Mouse (Mus musculus): Measurements from ENCODE around the gene Ptch2. TPM values are rescaled to one million over a fixed set of nuclear protein-coding genes. Genes with fewer than 3 reads are reported as not detected.

Gene Ptch2
- polyA plus RNA-seq (2014; fragmentation: Nextera tagmentation; extraction: Ambion mirVana): 5.6 and 6.4 TPM in 2 replicates

DNA sequence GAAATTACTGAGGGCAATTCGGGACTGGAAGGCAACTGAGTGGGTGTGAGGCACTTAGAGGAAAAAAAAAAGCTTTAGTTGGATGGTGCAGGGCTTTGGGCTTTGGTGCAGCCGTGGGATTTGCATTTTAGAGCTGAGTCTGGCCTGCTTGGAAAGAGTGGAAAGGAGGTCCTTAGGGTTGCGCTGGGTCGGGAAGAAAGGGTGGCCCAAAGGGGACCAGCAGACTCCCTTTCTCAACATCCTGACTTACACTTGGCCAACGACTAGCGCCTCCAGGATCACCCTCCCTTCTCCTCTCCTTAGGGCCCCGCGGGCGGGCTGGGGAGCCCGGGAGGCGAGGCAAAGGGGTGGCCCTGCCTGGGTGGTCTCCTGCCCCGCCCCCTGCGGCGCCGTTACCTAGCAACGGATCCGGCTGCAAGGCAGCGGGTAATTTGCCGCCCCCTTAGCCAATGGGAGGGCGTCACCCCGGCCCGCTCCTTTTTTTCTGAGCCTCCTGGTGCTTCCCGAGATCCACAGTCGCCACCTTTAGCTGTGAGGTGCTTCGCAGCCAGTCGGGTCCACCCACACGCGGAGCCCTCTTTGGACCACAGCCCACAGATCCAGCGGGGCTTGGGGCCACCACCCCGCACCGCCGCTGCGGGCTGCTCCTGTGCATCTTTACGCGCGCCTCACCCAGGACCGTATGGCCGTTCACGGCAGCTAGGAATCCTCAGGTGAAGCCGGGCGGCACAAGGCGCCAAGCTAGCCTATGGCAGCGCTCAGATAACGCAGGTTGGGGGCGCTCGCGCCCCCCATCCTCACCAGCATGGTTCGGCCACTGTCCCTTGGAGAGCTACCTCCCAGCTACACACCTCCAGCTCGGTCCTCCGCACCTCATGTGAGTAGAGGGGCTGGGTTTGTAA is at the start of gene Ptch2:
Gene Ptch2, plus strand, starts transcription at position 525 of the 902 bp plus-strand sequence.
- under 1% methylated on average over 45 of the region's 50 CpGs for WGBS

DNA sequence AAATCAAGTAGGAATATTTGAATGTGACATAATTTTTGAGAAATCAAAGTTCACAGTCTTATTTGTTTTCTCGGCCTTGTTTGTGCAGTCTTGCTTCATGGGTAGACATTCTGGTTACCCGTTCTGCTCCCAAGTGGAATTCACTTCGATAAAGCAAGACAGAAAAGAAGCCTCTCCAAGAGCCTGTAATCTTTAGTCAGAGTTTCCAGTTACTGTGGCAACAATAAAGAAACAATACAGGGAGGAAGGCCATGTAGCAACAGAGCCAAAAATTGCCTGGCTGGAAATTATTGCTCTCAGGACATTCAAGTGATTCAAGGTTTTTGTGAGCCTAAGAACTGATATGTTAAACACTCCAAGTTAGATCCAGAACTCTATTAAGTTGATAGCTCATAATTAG is 47.0 kb upstream of the Ptch2 start:
- no peak for ATAC-seq (ENCODE audit: low read depth)
- WGBS: 79% methylated on average over 3 of the region's 3 CpGs
- H3K9me3 ChIP-seq (ENCODE audit: control insufficient read depth, low read length): no peaks in the 10 kb centered on the region

More for the DNA sequence above, at the start of gene Ptch2:
- H3K4me3 ChIP-seq (ENCODE audit: low read depth, low read length): peak within 1 kb of the TSS; percentile 70
- H3K4me2 ChIP-seq (ENCODE audit: low read depth, low read length): peak within 1 kb of the TSS; percentile 90
- peak within 1 kb of the TSS; percentile 53 for H3K27ac ChIP-seq (ENCODE audit: low read depth, low read length)
- peaks cover 5% of the 10 kb centered on the region; the same call in 1 of the 2 replicates for H3K4me1 ChIP-seq (ENCODE audit: control insufficient read depth, insufficient read depth, low read length)
- no peaks in the 10 kb centered on the region for H3K36me3 ChIP-seq (ENCODE audit: control insufficient read depth, insufficient read depth, low read length)
- H3K9ac ChIP-seq (replicated peaks; ENCODE audit: low read depth, low read length): peak within 1 kb of the TSS; percentile 68
- H3K27me3 ChIP-seq (ENCODE audit: control insufficient read depth, insufficient read depth, low read length): no peaks in the 10 kb centered on the region
- H3K9me3 ChIP-seq (ENCODE audit: control insufficient read depth, low read length): no peaks in the 10 kb centered on the region
- peak; percentile 86 for ATAC-seq (ENCODE audit: low read depth)

DNA sequence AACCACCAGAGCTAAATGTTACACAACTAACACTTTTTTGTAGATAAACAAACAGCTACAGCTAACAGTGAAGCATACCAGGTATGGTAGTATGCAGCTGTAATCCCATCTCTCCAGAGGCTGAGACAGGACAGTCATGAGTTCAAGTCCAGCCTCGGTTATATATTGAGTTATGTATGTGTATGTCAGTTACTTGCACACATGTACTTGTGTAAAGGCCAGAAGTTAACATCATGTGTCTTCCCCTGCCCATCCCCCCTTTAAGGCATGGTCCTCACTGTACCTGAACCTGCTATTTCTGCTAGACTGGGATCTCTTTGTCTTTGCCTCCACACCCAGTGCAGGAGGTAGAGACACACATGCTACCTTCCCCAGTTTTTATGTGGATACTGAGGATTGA is 46.4 kb upstream of the Ptch2 start:
- H3K4me2 ChIP-seq (ENCODE audit: low read depth, low read length): no peak overlapping the region

More for the DNA sequence above, 47.0 kb upstream of the Ptch2 start:
- Histone ChIP-seq H3K36me3 (ENCODE audit: control insufficient read depth, insufficient read depth, low read length) (no peaks in the 10 kb centered on the region), H3K4me1 (ENCODE audit: control insufficient read depth, insufficient read depth, low read length) (no peaks in the 10 kb centered on the region), H3K9ac (replicated peaks; ENCODE audit: low read depth, low read length) (no peak overlapping the region), H3K27me3 (ENCODE audit: control insufficient read depth, insufficient read depth, low read length) (no peaks in the 10 kb centered on the region), H3K4me3 (ENCODE audit: low read depth, low read length) (no peak overlapping the region), H3K27ac (ENCODE audit: low read depth, low read length) (no peak overlapping the region), H3K4me2 (ENCODE audit: low read depth, low read length) (no peak overlapping the region)

DNA sequence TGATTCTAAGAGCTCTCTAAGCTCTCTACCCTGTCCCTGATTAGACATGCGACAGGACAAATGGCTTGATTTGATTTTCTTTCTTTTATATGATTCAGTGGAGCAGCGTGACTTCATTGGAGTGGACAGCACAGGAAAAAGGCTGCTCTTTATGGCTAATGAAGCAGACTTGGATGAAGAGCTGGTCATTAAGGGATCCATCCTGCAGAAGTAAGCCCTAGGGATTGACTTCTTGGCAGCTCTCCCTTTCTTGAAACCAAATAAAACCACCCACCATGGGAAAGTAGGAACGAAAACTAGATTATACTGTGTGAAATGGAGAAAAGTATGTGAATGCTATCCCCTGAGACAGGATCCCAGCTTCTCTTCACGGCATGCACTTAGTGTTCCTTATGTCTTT is 43.2 kb upstream of the Ptch2 start:
- no peaks in the 10 kb centered on the region for H3K4me1 ChIP-seq (ENCODE audit: control insufficient read depth, insufficient read depth, low read length)
- H3K4me2 ChIP-seq (ENCODE audit: low read depth, low read length): no peak overlapping the region
- no peak overlapping the region for H3K9ac ChIP-seq (replicated peaks; ENCODE audit: low read depth, low read length)
- H3K36me3 ChIP-seq (ENCODE audit: control insufficient read depth, insufficient read depth, low read length): no peaks in the 10 kb centered on the region
- H3K9me3 ChIP-seq (ENCODE audit: control insufficient read depth, low read length): no peaks in the 10 kb centered on the region
- H3K4me3 ChIP-seq (ENCODE audit: low read depth, low read length): no peak overlapping the region
- ATAC-seq (ENCODE audit: low read depth): no peak
- no peak overlapping the region for H3K27ac ChIP-seq (ENCODE audit: low read depth, low read length)
- 70% methylated on average over 4 of the region's 4 CpGs for WGBS
- no peaks in the 10 kb centered on the region for H3K27me3 ChIP-seq (ENCODE audit: control insufficient read depth, insufficient read depth, low read length)

More for the DNA sequence above, 46.4 kb upstream of the Ptch2 start:
- ATAC-seq (ENCODE audit: low read depth): no peak
- Histone ChIP-seq H3K4me3 (ENCODE audit: low read depth, low read length) (no peak overlapping the region), H3K9ac (replicated peaks; ENCODE audit: low read depth, low read length) (no peak overlapping the region), H3K4me1 (ENCODE audit: control insufficient read depth, insufficient read depth, low read length) (no peaks in the 10 kb centered on the region), H3K36me3 (ENCODE audit: control insufficient read depth, insufficient read depth, low read length) (no peaks in the 10 kb centered on the region), H3K9me3 (ENCODE audit: control insufficient read depth, low read length) (no peaks in the 10 kb centered on the region), H3K27ac (ENCODE audit: low read depth, low read length) (no peak overlapping the region), H3K27me3 (ENCODE audit: control insufficient read depth, insufficient read depth, low read length) (no peaks in the 10 kb centered on the region)
- 100% methylated on average over 1 of the region's 1 CpGs for WGBS

DNA sequence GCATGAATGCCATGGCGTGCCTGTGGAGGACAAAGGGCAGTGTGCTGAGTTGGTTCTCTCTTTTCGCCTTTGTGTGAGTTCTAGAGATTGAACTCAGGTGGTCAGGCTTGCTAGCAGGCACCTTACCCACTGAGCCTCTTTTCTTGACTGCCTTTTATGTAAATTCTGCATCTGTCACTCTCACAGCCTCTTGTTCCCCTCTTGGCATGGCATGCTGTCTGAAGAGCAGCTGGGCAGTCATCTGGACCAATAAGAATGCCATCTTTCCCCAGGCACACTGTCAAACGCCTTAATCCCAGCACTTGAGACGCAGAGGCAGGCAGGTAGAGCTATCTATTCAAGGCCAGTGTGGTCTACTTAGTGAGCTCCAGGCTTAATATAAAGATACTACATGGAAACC is 41.9 kb upstream of the Ptch2 start:
- no peak overlapping the region for H3K27ac ChIP-seq (ENCODE audit: low read depth, low read length)
- H3K4me3 ChIP-seq (ENCODE audit: low read depth, low read length): no peak overlapping the region
- H3K27me3 ChIP-seq (ENCODE audit: control insufficient read depth, insufficient read depth, low read length): no peaks in the 10 kb centered on the region
- ATAC-seq (ENCODE audit: low read depth): no peak
- no peaks in the 10 kb centered on the region for H3K4me1 ChIP-seq (ENCODE audit: control insufficient read depth, insufficient read depth, low read length)
- no peaks in the 10 kb centered on the region for H3K9me3 ChIP-seq (ENCODE audit: control insufficient read depth, low read length)
- H3K9ac ChIP-seq (replicated peaks; ENCODE audit: low read depth, low read length): no peak overlapping the region
- H3K4me2 ChIP-seq (ENCODE audit: low read depth, low read length): no peak overlapping the region
- 70% methylated on average over 4 of the region's 4 CpGs for WGBS
- H3K36me3 ChIP-seq (ENCODE audit: control insufficient read depth, insufficient read depth, low read length): no peaks in the 10 kb centered on the region

DNA sequence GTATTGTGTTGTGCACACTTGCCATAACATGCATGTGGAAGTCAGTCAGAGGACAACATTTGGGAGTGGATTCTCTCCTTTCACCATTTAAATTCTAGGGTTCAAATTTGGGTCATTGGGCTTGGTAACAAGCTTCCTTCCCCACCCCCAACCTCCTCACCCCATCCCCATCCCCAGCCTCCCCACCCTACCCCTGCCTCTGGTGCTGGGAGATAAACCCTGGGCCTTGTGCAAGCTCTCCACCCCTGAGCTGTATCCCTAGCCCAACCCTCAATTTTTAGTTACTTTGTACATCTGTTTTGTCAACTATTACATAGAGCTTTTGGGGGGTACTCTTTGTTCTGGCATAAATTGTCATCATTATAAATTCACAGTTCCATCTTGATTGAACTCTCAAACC is 39.8 kb upstream of the Ptch2 start:
- no peaks in the 10 kb centered on the region for H3K4me1 ChIP-seq (ENCODE audit: control insufficient read depth, insufficient read depth, low read length)
- H3K9ac ChIP-seq (replicated peaks; ENCODE audit: low read depth, low read length): no peak overlapping the region
- H3K36me3 ChIP-seq (ENCODE audit: control insufficient read depth, insufficient read depth, low read length): no peaks in the 10 kb centered on the region
- no peaks in the 10 kb centered on the region for H3K27me3 ChIP-seq (ENCODE audit: control insufficient read depth, insufficient read depth, low read length)
- ATAC-seq (ENCODE audit: low read depth): no peak
- H3K9me3 ChIP-seq (ENCODE audit: control insufficient read depth, low read length): no peaks in the 10 kb centered on the region
- no peak overlapping the region for H3K4me3 ChIP-seq (ENCODE audit: low read depth, low read length)
- no peak overlapping the region for H3K27ac ChIP-seq (ENCODE audit: low read depth, low read length)
- no peak overlapping the region for H3K4me2 ChIP-seq (ENCODE audit: low read depth, low read length)

DNA sequence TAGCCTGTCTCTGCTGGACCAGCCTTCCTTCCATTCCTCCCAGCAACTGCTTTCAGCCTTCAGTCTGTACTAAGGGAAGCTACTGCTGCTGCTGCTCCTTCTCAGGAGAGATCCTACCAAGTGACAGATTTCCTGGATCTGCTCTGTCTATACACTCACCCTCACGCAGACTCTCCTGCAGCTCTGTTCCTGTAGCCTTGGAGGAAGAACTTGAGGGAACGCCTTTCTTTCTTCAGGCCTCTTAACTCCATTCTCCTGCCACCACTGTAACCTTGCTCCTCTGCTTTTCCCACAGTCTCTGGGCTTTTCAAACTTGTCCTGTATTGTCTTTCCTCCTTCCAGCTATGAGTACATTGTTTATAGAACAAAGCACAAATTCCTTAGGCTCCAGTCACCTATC is 39.4 kb upstream of the Ptch2 start:
- no peak for ATAC-seq (ENCODE audit: low read depth)
- 73% methylated on average over 2 of the region's 2 CpGs for WGBS
- no peaks in the 10 kb centered on the region for H3K9me3 ChIP-seq (ENCODE audit: control insufficient read depth, low read length)
- H3K27ac ChIP-seq (ENCODE audit: low read depth, low read length): no peak overlapping the region
- no peaks in the 10 kb centered on the region for H3K36me3 ChIP-seq (ENCODE audit: control insufficient read depth, insufficient read depth, low read length)
- no peaks in the 10 kb centered on the region for H3K27me3 ChIP-seq (ENCODE audit: control insufficient read depth, insufficient read depth, low read length)
- H3K4me3 ChIP-seq (ENCODE audit: low read depth, low read length): no peak overlapping the region
- H3K4me2 ChIP-seq (ENCODE audit: low read depth, low read length): no peak overlapping the region
- H3K4me1 ChIP-seq (ENCODE audit: control insufficient read depth, insufficient read depth, low read length): no peaks in the 10 kb centered on the region
- H3K9ac ChIP-seq (replicated peaks; ENCODE audit: low read depth, low read length): no peak overlapping the region

DNA sequence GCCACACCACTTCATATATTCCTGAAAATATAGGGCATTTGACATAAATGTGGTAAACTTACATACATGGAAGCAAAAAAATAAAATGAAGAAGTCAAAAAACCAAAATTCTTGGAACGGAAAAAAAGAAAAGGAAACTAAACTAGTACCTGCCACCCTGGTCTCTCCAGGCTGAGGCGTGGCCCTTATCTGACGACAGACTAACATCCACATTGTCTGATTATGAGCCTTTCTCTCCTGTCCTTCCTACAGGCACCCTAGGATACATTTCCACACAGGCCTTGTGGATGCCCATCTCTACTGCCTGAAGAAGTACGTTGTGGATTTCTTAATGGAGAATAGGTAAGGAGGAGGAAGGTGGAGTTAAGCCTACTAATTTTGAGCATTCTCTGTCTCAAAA is 37.4 kb upstream of the Ptch2 start:
- no peaks in the 10 kb centered on the region for H3K36me3 ChIP-seq (ENCODE audit: control insufficient read depth, insufficient read depth, low read length)
- H3K27me3 ChIP-seq (ENCODE audit: control insufficient read depth, insufficient read depth, low read length): no peaks in the 10 kb centered on the region
- no peak overlapping the region for H3K4me2 ChIP-seq (ENCODE audit: low read depth, low read length)
- H3K9ac ChIP-seq (replicated peaks; ENCODE audit: low read depth, low read length): no peak overlapping the region
- 88% methylated on average over 4 of the region's 4 CpGs for WGBS
- ATAC-seq (ENCODE audit: low read depth): no peak
- no peak overlapping the region for H3K27ac ChIP-seq (ENCODE audit: low read depth, low read length)
- no peaks in the 10 kb centered on the region for H3K9me3 ChIP-seq (ENCODE audit: control insufficient read depth, low read length)
- H3K4me3 ChIP-seq (ENCODE audit: low read depth, low read length): no peak overlapping the region
- no peaks in the 10 kb centered on the region for H3K4me1 ChIP-seq (ENCODE audit: control insufficient read depth, insufficient read depth, low read length)

DNA sequence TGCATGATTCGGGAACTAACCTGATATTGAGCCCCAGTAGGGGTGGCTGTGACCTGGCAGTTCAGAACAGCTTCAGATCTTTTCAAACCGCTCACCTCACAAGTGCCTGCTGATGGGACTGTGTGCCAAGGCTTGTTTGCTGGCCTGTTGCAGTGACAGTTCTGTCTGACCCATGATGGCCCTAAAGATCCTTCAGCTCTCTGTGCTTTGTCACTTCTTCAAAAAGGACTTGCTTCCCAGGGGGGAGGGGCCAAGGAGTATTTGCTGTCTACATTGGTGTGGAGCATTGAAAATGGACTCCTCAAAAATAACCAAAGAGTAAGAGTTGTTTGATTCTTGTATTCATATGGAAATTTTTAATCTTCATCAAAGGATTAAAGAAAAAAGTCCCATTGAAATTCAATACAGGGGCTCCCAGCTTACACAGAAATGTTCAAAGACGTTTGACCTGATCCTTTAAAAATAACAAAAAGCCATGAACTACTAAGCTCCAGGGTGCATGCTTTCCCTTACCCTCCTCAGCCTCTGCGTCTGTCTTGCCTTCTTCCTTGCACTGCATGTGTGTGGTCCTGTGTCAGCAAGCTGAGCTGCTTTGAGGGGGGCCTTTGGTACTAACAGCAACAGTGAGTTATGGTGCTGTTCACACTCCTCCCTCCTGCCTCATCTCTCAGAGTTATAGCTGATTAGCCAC is 33.0 kb upstream of the Ptch2 start:
- Histone ChIP-seq H3K27me3 (ENCODE audit: control insufficient read depth, insufficient read depth, low read length) (no peaks in the 10 kb centered on the region), H3K4me2 (ENCODE audit: low read depth, low read length) (no peak overlapping the region), H3K4me1 (ENCODE audit: control insufficient read depth, insufficient read depth, low read length) (no peaks in the 10 kb centered on the region), H3K27ac (ENCODE audit: low read depth, low read length) (no peak overlapping the region), H3K36me3 (ENCODE audit: control insufficient read depth, insufficient read depth, low read length) (peaks cover 4% of the 10 kb centered on the region; the same call in 1 of the 2 replicates), H3K4me3 (ENCODE audit: low read depth, low read length) (no peak overlapping the region), H3K9me3 (ENCODE audit: control insufficient read depth, low read length) (no peaks in the 10 kb centered on the region), H3K9ac (replicated peaks; ENCODE audit: low read depth, low read length) (no peak overlapping the region)
- no peak for ATAC-seq (ENCODE audit: low read depth)
- 31% methylated on average over 4 of the region's 4 CpGs for WGBS
